Mouse (Mus musculus): ENCODE results near the gene Ipo9.

GRCm38 (mm10) chr1:135359071-135359470 is 71.2 kb downstream of the Ipo9 start:
- TF ChIP-seq CTCF (IDR thresholded peaks at IDR 0.05; ENCODE audit: control insufficient read depth, insufficient read depth, insufficient read length) (no peak), USF1 (IDR thresholded peaks at IDR 0.05; ENCODE audit: low read depth) (no peak), MAX (IDR thresholded peaks at IDR 0.05) (no peak), MYOD1 (IDR thresholded peaks at IDR 0.05; ENCODE audit: control insufficient read depth, insufficient read length, low read depth) (no peak), CEBPB (IDR thresholded peaks at IDR 0.05; ENCODE audit: low read depth) (no peak), FOSL1 (IDR thresholded peaks at IDR 0.05; ENCODE audit: insufficient read depth, low read length, poor library complexity, severe bottlenecking) (no peak), MYOG (IDR thresholded peaks at IDR 0.05; ENCODE audit: control insufficient read depth, extremely low read depth, insufficient read length) (no peak)
